Mouse (Mus musculus) left cerebral cortex, adult 8-10 months (tissue): ENCODE measurements around the gene Olfr1364. TPM values are rescaled to one million over a fixed set of nuclear protein-coding genes. Genes with fewer than 3 reads are reported as not detected.

Experiments used
- DNase-seq, 2 experiments: peaks; one replicate each; pipeline ENCODE4 v3.0.0; 2022; ENCODE audit warnings: low spot score in 2 of 2
- total RNA-seq, 4 experiments: library from RNA; stranded (reverse); gene quantifications; 2 replicates each; pipeline ENCODE4 v1.2.4; 2022

The Olfr1364 gene
- not detected for total RNA-seq

DNA sequence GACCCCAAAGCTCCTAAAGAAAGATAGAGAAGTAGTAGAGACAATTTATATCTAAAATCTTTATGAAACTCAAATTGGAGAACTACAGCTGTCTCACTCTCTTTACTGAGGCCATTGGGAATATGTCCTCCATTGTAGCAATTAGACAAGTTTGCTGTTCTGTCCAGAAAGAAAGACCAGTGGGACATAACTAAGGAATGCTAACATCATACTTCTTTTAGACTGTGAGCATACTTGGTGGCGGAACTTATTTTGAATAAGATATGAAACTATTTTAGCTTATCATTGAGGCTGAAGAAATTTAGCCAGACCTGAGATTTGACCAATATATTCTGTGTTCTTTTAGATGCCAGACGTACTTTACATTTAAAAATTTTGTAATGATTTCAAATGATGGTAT lies at the start of gene Olfr1364:
TSS of gene Olfr1364 (minus strand) at position 101 of the 400 bp plus-strand sequence.
- DNase-seq: no peak

GRCm38 (mm10) chr13:21613922-21614321 lies 32.4 kb upstream of the Olfr1364 start, which contains the start of gene Olfr1362:
Olfr1362 (minus strand) TSS chr13:21614022.
- no peak for DNase-seq

DNA sequence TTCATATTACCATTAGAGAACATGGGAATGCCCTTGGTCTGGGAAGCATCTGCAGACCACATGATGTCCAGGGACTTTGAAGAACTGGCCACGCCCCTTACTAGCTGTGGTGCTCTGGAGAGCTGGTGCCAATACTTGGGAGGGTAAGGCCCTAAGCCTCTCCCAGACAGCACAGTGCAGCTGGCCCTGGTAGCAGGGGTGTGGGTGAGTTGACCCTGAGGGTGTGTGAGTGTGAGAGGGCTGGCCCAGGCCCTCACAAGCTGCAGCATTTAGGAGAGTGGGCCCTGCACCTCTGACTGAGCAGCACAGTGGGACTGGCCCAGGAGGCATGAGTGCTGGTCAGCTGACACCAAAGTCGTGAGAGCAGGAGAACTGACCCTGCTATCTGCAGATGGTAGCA lies 10.1 kb upstream of the Olfr1364 start:
- no peak for DNase-seq

GRCm38 (mm10) chr13:21559793-21560192 lies 21.8 kb downstream of the Olfr1364 start, which contains the start of gene Olfr1535:
Olfr1535 (minus strand) TSS chr13:21559893.
- DNase-seq: no peak

- DNase-seq: no peak
These were observed 31.0 kb downstream of the Olfr1364 start for GRCm38 (mm10) chr13:21550416-21551110.

DNA sequence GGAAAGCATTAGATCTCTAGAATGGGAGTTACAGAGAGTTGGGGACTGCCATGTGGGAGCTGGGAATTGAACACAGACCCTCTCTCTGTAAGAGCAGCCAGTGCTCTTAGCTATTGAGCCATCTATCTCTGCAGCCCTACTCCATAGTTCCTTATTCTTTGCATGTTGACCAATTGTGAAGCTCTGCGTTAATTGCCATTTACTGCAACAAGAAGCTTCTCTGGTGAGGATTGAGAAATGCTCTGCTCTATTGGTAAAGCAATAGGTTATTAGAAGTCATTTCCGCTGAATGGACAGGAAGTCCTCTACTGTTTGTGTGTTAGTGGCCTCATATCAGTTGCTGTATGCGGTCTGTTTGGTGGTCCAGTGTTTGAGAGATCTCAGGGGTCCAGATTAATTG lies 32.1 kb downstream of the Olfr1364 start:
- no peak for DNase-seq

DNA sequence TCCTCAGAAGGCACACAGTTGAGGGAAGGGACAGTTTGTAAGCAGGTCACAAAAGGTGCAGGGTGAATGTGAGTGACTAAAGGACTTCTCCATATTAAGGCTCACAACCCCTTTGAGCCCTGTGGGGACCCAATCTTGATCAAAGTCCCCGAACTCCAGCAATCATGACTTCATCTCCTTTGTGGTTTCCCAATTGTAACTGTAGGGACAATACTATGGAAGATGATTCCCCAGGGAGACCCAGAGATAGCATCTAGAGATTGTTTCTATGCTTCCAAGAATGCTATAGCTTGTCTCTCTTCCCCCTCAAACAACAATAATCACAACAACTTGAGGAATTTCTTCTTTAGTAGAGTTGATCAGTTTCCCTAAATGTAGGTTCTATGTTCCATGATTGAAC lies 38.9 kb downstream of the Olfr1364 start, which contains the start of gene Olfr1366:
TSS of gene Olfr1366 (minus strand) at position 101 of the 400 bp plus-strand sequence.
- no peak for DNase-seq

- peak; percentile 68 to 77 for DNase-seq
These were observed 50.8 kb downstream of the Olfr1364 start, which contains the start of gene Zkscan8 for GRCm38 (mm10) chr13:21530781-21531201. Zkscan8 (minus strand) TSS chr13:21531120.

DNA sequence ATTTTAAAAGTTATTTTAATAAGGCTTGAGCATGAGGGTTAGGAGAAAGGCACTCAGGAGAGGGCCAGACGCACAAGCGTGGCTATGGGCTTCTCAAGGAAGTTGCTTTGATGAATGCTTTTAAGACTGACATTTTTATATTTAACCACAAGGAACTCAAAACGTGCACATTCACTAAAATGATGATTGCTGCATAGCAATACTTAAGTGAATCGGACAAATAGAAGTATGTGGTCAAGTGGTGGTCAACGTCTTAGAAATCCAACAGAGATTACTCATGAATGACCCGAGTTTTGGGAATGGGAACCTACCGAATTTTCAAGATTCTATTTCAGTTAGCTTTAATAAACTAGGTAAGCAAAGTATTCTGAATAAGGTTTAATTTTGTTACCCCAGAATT lies 51.4 kb downstream of the Olfr1364 start:
- no peak for DNase-seq

Other genes starting within 250 kb of the Olfr1364 start
- gene Olfr1367, start 234.8 kb downstream of the Olfr1364 start, total RNA-seq: not detected
- gene Zscan12, start 218.9 kb downstream of the Olfr1364 start, total RNA-seq: 1 to 10 TPM; 6.7 to 8.8 (median 7.8) TPM
- gene Zkscan3, start 179.0 kb downstream of the Olfr1364 start, total RNA-seq: 10 to 100 TPM; 31.7 to 41.8 (median 35.8) TPM
- 1 to 10 TPM; 1.4 to 1.9 (median 1.6) TPM for gene Pgbd1, start 140.7 kb downstream of the Olfr1364 start, total RNA-seq
- 10 to 100 TPM; 52.1 to 59.4 (median 55.5) TPM for gene Zscan26, start 128.0 kb downstream of the Olfr1364 start, total RNA-seq
- gene Nkapl, start 113.2 kb downstream of the Olfr1364 start, total RNA-seq: 1 to 10 TPM in 2 of 4 experiments, under 1 TPM in 2; 0.59 to 1.5 (median 0.84) TPM
- gene Zkscan4, start 102.9 kb downstream of the Olfr1364 start, total RNA-seq: 1 to 10 TPM; 5.1 to 6.2 (median 5.8) TPM
- gene Gm10065, start 102.3 kb downstream of the Olfr1364 start, total RNA-seq: not detected
- gene AK157302, start 86.5 kb downstream of the Olfr1364 start, total RNA-seq: 10 to 100 TPM; 15.4 to 22.7 (median 19.3) TPM
- 10 to 100 TPM; 39.0 to 60.7 (median 52.2) TPM for gene Gm11273, start 80.3 kb downstream of the Olfr1364 start, total RNA-seq
- 10 to 100 TPM; 16.2 to 16.5 (median 16.3) TPM for gene Zkscan8, start 50.6 kb downstream of the Olfr1364 start, total RNA-seq
- not detected for gene Olfr1366, start 39.0 kb downstream of the Olfr1364 start, total RNA-seq
- not detected for gene Olfr1535, start 21.9 kb downstream of the Olfr1364 start, total RNA-seq
- not detected for gene Olfr1362, start 32.3 kb upstream of the Olfr1364 start, total RNA-seq
- gene Olfr11, start 60.8 kb upstream of the Olfr1364 start, total RNA-seq: not detected
- gene Olfr1361, start 81.6 kb upstream of the Olfr1364 start, total RNA-seq: not detected
- gene Olfr1360, start 95.6 kb upstream of the Olfr1364 start, total RNA-seq: not detected
- gene Olfr1359, start 116.4 kb upstream of the Olfr1364 start, total RNA-seq: not detected
- 10 to 100 TPM; 16.0 to 30.4 (median 22.3) TPM for gene Hist1h2bl, start 134.4 kb upstream of the Olfr1364 start, total RNA-seq
- 10 to 100 TPM in 3 of 4 experiments, not detected in 1; 16.4 to 24.8 (median 22.3) TPM for gene Hist1h2ai, start 134.7 kb upstream of the Olfr1364 start, total RNA-seq
- gene Hist1h3h, start 135.9 kb upstream of the Olfr1364 start, total RNA-seq: 10 to 100 TPM; 40.8 to 60.6 (median 44.2) TPM
- gene Hist1h2bm, start 140.3 kb upstream of the Olfr1364 start, total RNA-seq: 1 to 10 TPM; 2.5 to 5.9 (median 4.5) TPM
- 10 to 100 TPM; 18.4 to 23.9 (median 19.2) TPM for gene Hist1h4j, start 153.3 kb upstream of the Olfr1364 start, total RNA-seq
- gene Hist1h4k, start 168.7 kb upstream of the Olfr1364 start, total RNA-seq: 100 to 1,000 TPM; 294 to 349 (median 343) TPM
- 10 to 100 TPM in 3 of 4 experiments, 1 to 10 TPM in 1; 9.6 to 16.7 (median 11.1) TPM for gene Hist1h2ak, start 172.1 kb upstream of the Olfr1364 start, total RNA-seq
- gene Hist1h2bn, start 172.4 kb upstream of the Olfr1364 start, total RNA-seq: 10 to 100 TPM in 3 of 4 experiments, 1 to 10 TPM in 1; 1.6 to 11.3 (median 10.8) TPM
- 10 to 100 TPM in 2 of 4 experiments, 1 to 10 TPM in 2; 7.2 to 11.0 (median 10.2) TPM for gene Hist1h1b, start 198.9 kb upstream of the Olfr1364 start, total RNA-seq
- 10 to 100 TPM; 44.4 to 70.8 (median 54.9) TPM for gene Hist1h3i, start 201.6 kb upstream of the Olfr1364 start, total RNA-seq
- gene Hist1h2an, start 205.5 kb upstream of the Olfr1364 start, total RNA-seq: 1 to 10 TPM in 2 of 4 experiments, not detected in 2; 2.9 to 4.0 TPM
- gene Hist1h2bp, start 205.7 kb upstream of the Olfr1364 start, total RNA-seq: 10 to 100 TPM in 1 of 4 experiments, 1 to 10 TPM in 3; 6.0 to 11.4 (median 8.5) TPM
- 10 to 100 TPM; 26.3 to 44.6 (median 31.8) TPM for gene Hist1h2bq, start 228.4 kb upstream of the Olfr1364 start, total RNA-seq
- gene Hist1h2ao, start 228.7 kb upstream of the Olfr1364 start, total RNA-seq: 10 to 100 TPM in 3 of 4 experiments, not detected in 1; 14.7 to 30.0 (median 20.1) TPM
- gene Hist1h4m, start 230.0 kb upstream of the Olfr1364 start, total RNA-seq: 100 to 1,000 TPM; 177 to 265 (median 220) TPM